Mouse (Mus musculus) hindbrain, postnatal 0 days (tissue): ENCODE data around the gene Vdr. TPM values are rescaled to one million over a fixed set of nuclear protein-coding genes. Genes with fewer than 3 reads are reported as not detected.

Experiments used
- ATAC-seq: fragments of 200-750 bp; cut with Nextera tagmentation; 2 replicates; pipeline ENCODE4 v1.8.0; 2017; ENCODE audit warnings: mild to moderate bottlenecking, moderate TSS enrichment, moderate library complexity
- DNase-seq: peaks from one replicate; pipeline ENCODE4 v3.0.0-alpha.2; 2015; ENCODE audit warnings: low spot score
- H3K27ac ChIP-seq: fragments of 300-500 bp; sonication (generic); 2 replicates; pipeline ENCODE4 v1.5.1; 2014; ENCODE audit warnings: mild to moderate bottlenecking
- H3K27me3 ChIP-seq: fragments of 300-500 bp; sonication (generic); 2 replicates; pipeline ENCODE4 v1.6.1; 2014; ENCODE audit warnings: low read length, mixed read lengths; ENCODE audit not compliant: insufficient read depth
- H3K36me3 ChIP-seq: fragments of 300-500 bp; sonication (generic); 2 replicates; pipeline ENCODE4 v1.6.1; 2014; ENCODE audit warnings: low read length, mixed read lengths; ENCODE audit not compliant: insufficient read depth
- H3K4me1 ChIP-seq: fragments of 300-500 bp; sonication (generic); 2 replicates; pipeline ENCODE4 v1.6.1; 2014; ENCODE audit warnings: antibody characterized with exemption, low read length, mixed read lengths; ENCODE audit not compliant: insufficient read depth
- H3K4me2 ChIP-seq: fragments of 300-500 bp; sonication (generic); 2 replicates; pipeline ENCODE4 v1.6.1; 2014; ENCODE audit warnings: low read depth, mild to moderate bottlenecking, low read length, moderate library complexity, mixed read lengths
- H3K4me3 ChIP-seq: fragments of 300-500 bp; sonication (generic); 2 replicates; pipeline ENCODE4 v1.5.1; 2014; ENCODE audit warnings: low read length
- H3K9ac ChIP-seq: fragments of 300-500 bp; sonication (generic); replicated peaks from 2 replicates; pipeline ENCODE4 v1.6.1; 2014; ENCODE audit warnings: mild to moderate bottlenecking, low read length, moderate library complexity, mixed read lengths
- H3K9me3 ChIP-seq: fragments of 300-500 bp; sonication (generic); 2 replicates; pipeline ENCODE4 v1.6.1; 2016; ENCODE audit warnings: low read length, mixed read lengths
- CTCF ChIP-seq: IDR thresholded peaks from 2 replicates; pipeline ENCODE4 v1.5.1; 2016; ENCODE audit warnings: antibody characterized with exemption, control low read depth, low read depth
- WGBS: fragments of 180-500 bp; shearing (Covaris S2); extraction: QIAGEN DNeasy Blood & Tissue Kit; methylation state at CpG from one replicate; pipeline ENCODE4 v1.1.7; 2014; 5-methylcytosine and 5-hydroxymethylcytosine counted together
- polyA plus RNA-seq: library from polyadenylated mRNA; unstranded; fragments of >200 nt; fragmentation: Nextera tagmentation; extraction: Ambion mirVana; gene quantifications from 2 replicates; pipeline ENCODE4 v1.2.1, GENCODE M21; 2015
- total RNA-seq: library from RNA; depleted of rRNA; stranded (reverse); fragments of >200 nt; gene quantifications from 2 replicates; pipeline ENCODE4 v1.2.3, GENCODE M21; 2014

Vdr gene
- total and polyA plus RNA-seq, 2 experiments from 2014 or later: 0.26 to 0.76 TPM

DNA sequence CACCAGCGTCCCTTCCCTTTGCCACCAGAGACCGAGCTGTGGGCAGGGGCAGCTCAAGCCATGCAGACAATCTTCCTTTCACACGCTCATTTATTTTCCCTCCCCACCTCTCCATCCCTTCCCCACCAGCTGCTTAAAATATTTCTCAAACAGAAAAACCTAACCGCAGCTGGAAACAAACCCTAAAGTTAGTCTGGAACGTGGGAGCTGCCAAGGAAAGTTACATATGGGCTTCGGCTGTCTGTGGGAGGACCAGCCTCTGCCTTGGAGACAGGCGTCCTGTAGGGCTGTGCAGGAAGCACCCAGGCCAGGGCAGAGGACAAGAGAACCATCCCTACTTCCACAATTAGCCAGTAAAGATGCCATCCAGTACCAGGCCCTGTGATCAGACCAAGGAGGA lies 39.8 kb upstream of the Vdr start:
- 77% methylated on average over 7 of the region's 7 CpGs for WGBS
- H3K27me3 ChIP-seq: no peaks in the 10 kb centered on the region
- ATAC-seq (no peak), DNase-seq (no peak)
- H3K9ac ChIP-seq: no peak overlapping the region
- no peak overlapping the region for H3K27ac ChIP-seq
- H3K4me3 ChIP-seq: no peak overlapping the region
- TF ChIP-seq CTCF: no peak
- no peak overlapping the region for H3K4me2 ChIP-seq
- no peaks in the 10 kb centered on the region for H3K9me3 ChIP-seq
- H3K4me1 ChIP-seq: no peaks in the 10 kb centered on the region
- no peaks in the 10 kb centered on the region for H3K36me3 ChIP-seq

DNA sequence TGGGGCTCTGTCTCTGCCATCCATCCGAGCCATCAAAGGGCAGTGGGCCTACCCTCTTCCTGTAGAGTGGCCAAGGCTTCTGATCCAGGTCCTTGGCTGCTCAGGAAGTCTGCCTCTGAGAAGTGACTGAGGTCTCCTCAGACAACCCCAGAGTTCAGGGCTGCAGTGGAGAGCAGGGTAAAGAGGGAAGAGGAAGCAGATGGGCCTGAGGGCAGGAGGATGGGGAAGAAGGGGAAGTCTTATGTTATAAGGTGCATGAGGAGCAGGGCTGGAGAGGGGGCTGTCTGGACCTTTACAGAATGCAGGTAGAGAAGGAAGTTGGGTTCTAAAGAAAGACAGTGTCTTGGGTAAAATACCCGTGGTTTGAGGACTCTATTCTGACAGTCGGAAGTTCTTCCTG lies 39.3 kb upstream of the Vdr start:
- no peak for ATAC-seq
- Histone ChIP-seq H3K4me1 (no peaks in the 10 kb centered on the region), H3K4me2 (no peak overlapping the region), H3K27me3 (no peaks in the 10 kb centered on the region), H3K9ac (no peak overlapping the region), H3K4me3 (no peak overlapping the region), H3K27ac (no peak overlapping the region), H3K9me3 (no peaks in the 10 kb centered on the region), H3K36me3 (no peaks in the 10 kb centered on the region)
- no peak for TF ChIP-seq CTCF
- no peak for DNase-seq
- 84% methylated on average over 3 of the region's 3 CpGs for WGBS

DNA sequence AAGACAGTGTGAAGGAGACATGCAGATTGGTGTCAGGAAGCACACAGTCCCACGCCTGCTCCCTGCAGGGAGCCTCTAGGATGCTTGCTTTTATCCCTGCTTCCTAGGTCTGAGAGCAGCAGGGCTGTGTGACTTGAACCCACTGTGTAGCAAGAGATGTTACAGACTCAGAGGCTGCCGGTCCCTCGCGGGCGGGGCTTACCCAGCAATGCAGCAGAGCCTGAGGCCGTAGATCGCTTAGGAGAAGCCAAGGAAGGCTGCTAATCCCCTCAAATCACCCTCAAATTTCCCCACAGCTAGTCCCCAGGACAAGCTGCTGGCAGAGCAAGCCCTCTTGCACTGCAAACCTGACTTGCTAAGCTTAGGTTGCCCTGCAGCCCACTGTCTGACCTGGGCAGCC lies 38.3 kb upstream of the Vdr start:
- ATAC-seq (no peak), DNase-seq (no peak)
- H3K9me3 ChIP-seq: no peaks in the 10 kb centered on the region
- no peaks in the 10 kb centered on the region for H3K27me3 ChIP-seq
- H3K36me3 ChIP-seq: no peaks in the 10 kb centered on the region
- H3K27ac ChIP-seq: no peak overlapping the region
- H3K9ac ChIP-seq: no peak overlapping the region
- H3K4me1 ChIP-seq: no peaks in the 10 kb centered on the region
- H3K4me3 ChIP-seq: no peak overlapping the region
- no peak overlapping the region for H3K4me2 ChIP-seq
- 40% methylated on average over 7 of the region's 7 CpGs for WGBS
- no peak for TF ChIP-seq CTCF

DNA sequence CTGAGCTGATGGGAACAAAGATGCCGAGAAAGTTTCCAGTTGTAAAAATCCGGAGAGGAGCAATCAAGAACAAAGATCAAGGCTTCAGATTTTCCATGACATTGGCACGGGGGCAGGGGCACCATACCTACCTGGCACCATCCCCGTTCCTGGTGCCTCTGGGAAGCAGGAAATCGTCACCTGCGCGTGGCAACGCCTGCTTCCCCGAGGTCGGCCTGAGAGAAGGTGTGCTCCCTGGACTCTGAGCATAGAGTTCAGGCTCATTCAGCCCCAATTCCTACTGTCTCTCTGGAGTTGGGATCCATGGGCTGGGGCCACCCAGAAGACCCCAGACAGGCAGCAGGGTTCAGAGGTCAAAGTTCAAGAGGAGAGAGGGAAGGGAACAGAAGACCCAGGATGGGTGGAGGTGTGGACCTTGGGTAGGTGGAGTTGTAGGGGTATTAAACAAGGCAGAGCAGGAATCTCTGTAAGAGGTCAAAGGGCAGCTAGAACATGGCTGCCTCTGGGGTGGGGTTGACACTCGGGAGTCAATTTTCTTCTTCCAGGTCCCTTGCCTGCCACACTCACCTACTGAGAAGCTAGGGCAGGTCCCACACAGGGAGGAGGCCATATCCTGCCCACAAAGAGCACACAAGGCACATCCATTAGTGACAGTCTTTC lies 35.4 kb upstream of the Vdr start:
- H3K4me1 ChIP-seq: no peaks in the 10 kb centered on the region
- no peak for TF ChIP-seq CTCF
- 85% methylated on average over 11 of the region's 11 CpGs for WGBS
- DNase-seq (no peak), ATAC-seq (no peak)
- no peak overlapping the region for H3K9ac ChIP-seq
- no peak overlapping the region for H3K27ac ChIP-seq
- no peak overlapping the region for H3K4me3 ChIP-seq
- H3K4me2 ChIP-seq: no peak overlapping the region
- H3K9me3 ChIP-seq: no peaks in the 10 kb centered on the region
- H3K27me3 ChIP-seq: no peaks in the 10 kb centered on the region
- no peaks in the 10 kb centered on the region for H3K36me3 ChIP-seq

DNA sequence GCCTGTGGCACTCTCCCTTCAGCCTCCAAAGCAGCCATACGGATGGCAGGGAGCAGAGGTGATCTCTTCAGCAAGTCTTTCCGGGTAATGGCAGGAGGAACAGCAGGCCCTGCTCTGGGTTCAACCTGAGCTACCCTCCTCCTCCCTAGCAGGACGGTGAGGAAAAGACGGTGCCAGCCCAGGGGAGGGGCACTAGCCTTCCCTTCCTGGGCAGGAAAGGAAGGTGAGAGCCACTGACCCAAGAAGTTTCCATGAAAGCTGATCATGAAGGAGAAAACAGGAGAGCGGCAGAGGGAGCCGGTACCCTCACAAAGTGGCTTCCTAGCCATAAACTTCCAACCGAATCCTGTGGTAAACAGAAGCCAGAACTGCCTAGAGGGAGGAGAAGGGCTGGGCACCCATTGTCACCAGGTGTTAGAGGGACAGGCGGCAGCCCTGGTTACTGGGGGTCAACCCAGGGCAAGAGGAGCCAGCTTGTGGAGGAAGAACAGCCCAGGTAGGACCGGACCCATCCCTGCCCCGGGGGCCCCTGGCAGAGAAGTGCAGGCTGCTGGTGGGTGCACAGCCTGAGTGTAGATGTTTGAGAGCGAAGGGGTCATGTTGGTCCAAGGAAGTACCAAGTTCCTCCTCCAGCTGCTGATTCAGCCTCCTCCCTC lies 34.6 kb upstream of the Vdr start:
- no peak for DNase-seq
- Histone ChIP-seq H3K27me3 (no peaks in the 10 kb centered on the region), H3K27ac (no peak overlapping the region), H3K4me1 (no peaks in the 10 kb centered on the region), H3K9me3 (no peaks in the 10 kb centered on the region), H3K4me3 (no peak overlapping the region), H3K36me3 (no peaks in the 10 kb centered on the region), H3K4me2 (no peak overlapping the region), H3K9ac (no peak overlapping the region)
- no peak for ATAC-seq
- no peak for TF ChIP-seq CTCF
- 81% methylated on average over 11 of the region's 11 CpGs for WGBS

DNA sequence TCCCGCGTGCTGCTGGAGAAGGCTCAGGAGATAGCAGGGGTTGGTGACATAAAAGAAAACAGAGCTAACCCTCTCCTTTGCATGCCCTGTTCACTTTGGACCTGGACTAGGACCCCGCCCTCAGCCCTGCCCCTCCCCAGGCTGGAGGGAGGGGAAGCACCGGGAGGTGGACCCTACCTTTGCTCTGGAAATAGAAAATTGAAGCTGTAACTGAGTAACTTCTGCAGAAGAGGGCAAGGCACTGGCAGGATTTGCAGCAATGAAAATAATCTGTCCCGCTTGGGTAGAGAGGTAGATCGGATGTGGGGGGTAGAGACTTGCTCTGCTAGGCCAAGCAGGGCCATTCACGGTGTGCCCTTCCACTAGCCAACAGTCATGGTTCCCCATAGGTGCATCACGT lies 32.9 kb upstream of the Vdr start:
- Histone ChIP-seq H3K27me3 (no peaks in the 10 kb centered on the region), H3K27ac (no peak overlapping the region), H3K4me1 (no peaks in the 10 kb centered on the region), H3K4me2 (no peak overlapping the region), H3K36me3 (no peaks in the 10 kb centered on the region), H3K9ac (no peak overlapping the region), H3K4me3 (no peak overlapping the region), H3K9me3 (no peaks in the 10 kb centered on the region)
- ATAC-seq (no peak), DNase-seq (no peak)
- WGBS: 85% methylated on average over 8 of the region's 8 CpGs
- no peak for TF ChIP-seq CTCF

DNA sequence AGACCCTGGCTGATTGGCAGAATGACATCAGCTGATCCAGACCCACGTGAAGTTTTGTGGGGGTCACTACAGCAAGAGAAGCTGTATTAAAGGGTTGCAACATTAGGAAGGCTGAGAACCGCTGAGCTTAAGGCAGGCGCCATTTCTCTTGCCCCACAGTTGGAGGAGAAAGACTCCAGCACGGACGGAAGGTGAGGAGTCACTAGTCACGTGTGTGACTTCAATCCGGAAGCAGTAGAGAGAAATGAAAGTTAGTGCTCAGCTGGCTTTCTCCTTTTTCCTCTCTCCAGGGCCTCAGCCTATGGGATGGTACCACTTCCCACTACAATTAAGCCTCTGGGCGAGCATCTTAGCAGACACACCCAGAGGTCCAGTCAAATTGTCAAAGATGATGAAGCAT lies 32.1 kb upstream of the Vdr start:
- Histone ChIP-seq H3K4me3 (no peak overlapping the region), H3K4me1 (no peaks in the 10 kb centered on the region), H3K27me3 (no peaks in the 10 kb centered on the region), H3K27ac (no peak overlapping the region), H3K36me3 (no peaks in the 10 kb centered on the region), H3K4me2 (no peak overlapping the region), H3K9me3 (no peaks in the 10 kb centered on the region), H3K9ac (no peak overlapping the region)
- no peak for TF ChIP-seq CTCF
- DNase-seq: no peak
- ATAC-seq: no peak
- 81% methylated on average over 8 of the region's 8 CpGs for WGBS
